Mouse (Mus musculus): ENCODE measurements around the gene Olfr881. TPM values are rescaled to one million over a fixed set of nuclear protein-coding genes. Genes with fewer than 3 reads are reported as not detected.

Gene Olfr881
- polyA plus RNA-seq (2016; fragmentation: Nextera tagmentation; extraction: Ambion mirVana), result not detected in 2 replicates

- Histone ChIP-seq H3K9me3 (no peaks in the 10 kb centered on the region), H3K36me3 (no peaks in the 10 kb centered on the region), H3K9ac (replicated peaks) (no peak within 1 kb of the TSS), H3K4me1 (no peaks in the 10 kb centered on the region), H3K4me3 (no peak within 1 kb of the TSS), H3K27me3 (no peaks in the 10 kb centered on the region), H3K4me2 (replicated peaks) (no peak within 1 kb of the TSS), H3K27ac (replicated peaks) (no peak within 1 kb of the TSS)
- ATAC-seq (ENCODE audit: low FRiP score, low read depth), result no peak
These were observed at the start of gene Olfr881 for GRCm38 (mm10) chr9:37991525-37991924. Olfr881 (plus strand) TSS chr9:37991825.

- ATAC-seq (ENCODE audit: low FRiP score, low read depth), result no peak
- no peak overlapping the region for H3K4me3 ChIP-seq
- H3K27me3 ChIP-seq, result no peaks in the 10 kb centered on the region
- H3K27ac ChIP-seq (replicated peaks), result no peak overlapping the region
- H3K9ac ChIP-seq (replicated peaks), result no peak overlapping the region
- no peaks in the 10 kb centered on the region for H3K4me1 ChIP-seq
- WGBS, result 51% methylated on average over 2 of the region's 2 CpGs
- no peaks in the 10 kb centered on the region for H3K36me3 ChIP-seq
- no peaks in the 10 kb centered on the region for H3K9me3 ChIP-seq
- no peak overlapping the region for H3K4me2 ChIP-seq (replicated peaks)
These were observed 7.1 kb downstream of the Olfr881 start for GRCm38 (mm10) chr9:37998581-37999204.

- Histone ChIP-seq H3K9me3 (no peaks in the 10 kb centered on the region), H3K4me3 (no peak overlapping the region), H3K4me2 (replicated peaks) (no peak overlapping the region), H3K27me3 (no peaks in the 10 kb centered on the region), H3K27ac (replicated peaks) (no peak overlapping the region), H3K36me3 (no peaks in the 10 kb centered on the region), H3K4me1 (no peaks in the 10 kb centered on the region), H3K9ac (replicated peaks) (no peak overlapping the region)
- ATAC-seq (ENCODE audit: low FRiP score, low read depth), result no peak
- 75% methylated on average over 1 of the region's 1 CpGs for WGBS
These were observed 8.4 kb downstream of the Olfr881 start for GRCm38 (mm10) chr9:38000021-38000420.

GRCm38 (mm10) chr9:38025508-38025907, 33.9 kb downstream of the Olfr881 start, which contains the start of gene Olfr883:
Olfr883 (plus strand) TSS chr9:38025808.
- no peak for ATAC-seq (ENCODE audit: low FRiP score, low read depth)
- Histone ChIP-seq H3K9me3 (no peaks in the 10 kb centered on the region), H3K4me3 (no peak within 1 kb of the TSS), H3K36me3 (no peaks in the 10 kb centered on the region), H3K27ac (replicated peaks) (no peak within 1 kb of the TSS), H3K4me2 (replicated peaks) (no peak within 1 kb of the TSS), H3K4me1 (no peaks in the 10 kb centered on the region), H3K27me3 (no peaks in the 10 kb centered on the region), H3K9ac (replicated peaks) (no peak within 1 kb of the TSS)
- 70% methylated on average over 1 of the region's 1 CpGs for WGBS

Other genes with a start within 250 kb of the Olfr881 start
- gene Olfr874, start 246.7 kb upstream of the Olfr881 start, polyA plus RNA-seq (2016; fragmentation: Nextera tagmentation; extraction: Ambion mirVana), result not detected in 2 replicates
- gene Olfr875, start 220.0 kb upstream of the Olfr881 start, polyA plus RNA-seq (2016; fragmentation: Nextera tagmentation; extraction: Ambion mirVana), result not detected in 2 replicates
- not detected in 2 replicates for gene Olfr876, start 188.8 kb upstream of the Olfr881 start, polyA plus RNA-seq (2016; fragmentation: Nextera tagmentation; extraction: Ambion mirVana)
- gene Olfr877, start 137.6 kb upstream of the Olfr881 start, polyA plus RNA-seq (2016; fragmentation: Nextera tagmentation; extraction: Ambion mirVana), result not detected in 2 replicates
- gene Olfr145, start 95.1 kb upstream of the Olfr881 start, polyA plus RNA-seq (2016; fragmentation: Nextera tagmentation; extraction: Ambion mirVana), result not detected in 2 replicates
- gene Olfr878, start 74.0 kb upstream of the Olfr881 start, polyA plus RNA-seq (2016; fragmentation: Nextera tagmentation; extraction: Ambion mirVana), result not detected in 2 replicates
- not detected in 2 replicates for gene Olfr883, start 34.0 kb downstream of the Olfr881 start, polyA plus RNA-seq (2016; fragmentation: Nextera tagmentation; extraction: Ambion mirVana)
- not detected in 2 replicates for gene Olfr884, start 54.7 kb downstream of the Olfr881 start, polyA plus RNA-seq (2016; fragmentation: Nextera tagmentation; extraction: Ambion mirVana)
- not detected in 2 replicates for gene Olfr885, start 69.5 kb downstream of the Olfr881 start, polyA plus RNA-seq (2016; fragmentation: Nextera tagmentation; extraction: Ambion mirVana)
- not detected in 2 replicates for gene Olfr887, start 92.2 kb downstream of the Olfr881 start, polyA plus RNA-seq (2016; fragmentation: Nextera tagmentation; extraction: Ambion mirVana)
- gene Olfr888, start 116.3 kb downstream of the Olfr881 start, polyA plus RNA-seq (2016; fragmentation: Nextera tagmentation; extraction: Ambion mirVana), result not detected in 2 replicates
- gene Olfr889, start 123.4 kb downstream of the Olfr881 start, polyA plus RNA-seq (2016; fragmentation: Nextera tagmentation; extraction: Ambion mirVana), result 0.08 TPM in 2 replicates
- not detected in 2 replicates for gene Olfr890, start 150.7 kb downstream of the Olfr881 start, polyA plus RNA-seq (2016; fragmentation: Nextera tagmentation; extraction: Ambion mirVana)
- not detected in 2 replicates for gene Olfr891, start 189.0 kb downstream of the Olfr881 start, polyA plus RNA-seq (2016; fragmentation: Nextera tagmentation; extraction: Ambion mirVana)
- gene Olfr893, start 216.5 kb downstream of the Olfr881 start, polyA plus RNA-seq (2016; fragmentation: Nextera tagmentation; extraction: Ambion mirVana), result not detected in 2 replicates
- gene Olfr894, start 226.2 kb downstream of the Olfr881 start, polyA plus RNA-seq (2016; fragmentation: Nextera tagmentation; extraction: Ambion mirVana), result not detected in 2 replicates